Mouse (Mus musculus): Measurements from ENCODE around the gene Ncam1.

The Ncam1 gene

DNA sequence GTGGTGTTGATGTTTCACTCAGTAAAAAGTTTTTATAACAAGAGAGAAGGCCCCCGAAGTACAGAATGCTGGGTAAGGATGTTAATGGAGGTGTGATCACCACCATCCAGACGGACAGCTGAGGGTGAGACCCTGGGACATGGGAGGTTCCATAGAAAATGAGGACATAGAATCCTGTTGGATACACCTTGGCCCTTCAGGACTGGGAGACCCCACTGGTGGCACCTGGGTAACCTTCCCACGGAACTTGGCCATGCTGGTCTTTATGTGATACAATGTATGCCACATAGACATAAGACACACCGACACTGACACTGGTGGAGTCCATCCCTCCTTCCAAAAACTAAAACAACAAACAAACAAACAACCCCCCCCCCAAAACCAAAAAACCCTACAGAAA, 296.5 kb downstream of the Ncam1 start:
- DNase-seq (ENCODE audit: low spot score): no peak

DNA sequence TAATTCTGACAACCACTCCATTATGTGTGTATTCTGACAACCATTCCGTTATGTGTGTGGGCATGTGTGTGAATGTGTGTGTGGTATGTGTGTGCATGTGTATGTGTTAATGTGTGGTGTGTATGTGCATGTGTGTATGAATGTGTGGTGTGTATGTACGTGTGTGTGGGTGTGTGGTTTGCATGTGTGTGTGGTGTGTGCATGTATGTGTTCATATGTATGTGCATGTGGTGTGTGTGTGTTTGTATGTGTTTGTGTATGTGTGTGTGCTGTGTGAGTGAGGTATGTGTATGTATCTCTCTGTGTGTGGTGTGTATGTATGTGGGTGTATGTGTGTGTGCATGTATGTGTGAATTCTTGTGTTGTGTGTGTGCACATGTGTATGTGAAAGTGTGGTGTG, 298.8 kb downstream of the Ncam1 start:
- DNase-seq (ENCODE audit: low spot score): no peak

DNA sequence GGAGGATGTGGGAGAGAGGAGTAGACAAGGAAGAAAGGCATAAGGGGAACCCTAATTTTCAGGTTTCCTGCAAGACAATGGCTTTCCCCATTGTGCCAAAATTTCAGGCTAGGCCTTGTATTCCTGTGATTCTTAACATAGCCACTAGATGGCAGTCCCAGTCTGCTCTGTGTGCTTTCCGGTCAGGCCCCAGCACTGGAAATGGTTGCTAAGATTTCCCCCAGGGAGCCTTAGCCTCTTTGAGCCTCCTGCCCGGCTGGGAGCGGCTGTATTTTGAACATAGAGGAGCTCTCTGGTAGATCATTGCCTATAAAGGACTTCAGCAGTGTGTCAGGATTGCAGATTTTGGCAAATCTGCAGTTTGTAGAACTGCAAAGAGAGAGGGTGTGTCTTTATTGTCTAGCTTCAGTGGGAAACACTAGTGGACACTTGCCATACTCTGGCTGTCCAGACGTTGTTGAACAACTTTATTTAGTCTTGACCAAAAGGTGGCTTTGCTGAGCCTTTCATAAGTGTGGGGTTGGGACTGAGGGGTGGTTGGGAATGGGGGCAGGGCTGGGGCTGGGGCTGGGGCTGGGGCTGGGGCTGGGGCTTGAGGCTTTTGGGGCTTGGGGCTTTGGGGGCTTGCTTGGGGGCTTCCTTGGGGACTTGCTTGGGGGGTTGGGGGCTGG, 304.6 kb downstream of the Ncam1 start:
- DNase-seq (ENCODE audit: low spot score): peak; percentile 92

- DNase-seq (ENCODE audit: low spot score): no peak
Measured at GRCm38 (mm10) chr9:49490609-49491008, 308.1 kb downstream of the Ncam1 start.

DNA sequence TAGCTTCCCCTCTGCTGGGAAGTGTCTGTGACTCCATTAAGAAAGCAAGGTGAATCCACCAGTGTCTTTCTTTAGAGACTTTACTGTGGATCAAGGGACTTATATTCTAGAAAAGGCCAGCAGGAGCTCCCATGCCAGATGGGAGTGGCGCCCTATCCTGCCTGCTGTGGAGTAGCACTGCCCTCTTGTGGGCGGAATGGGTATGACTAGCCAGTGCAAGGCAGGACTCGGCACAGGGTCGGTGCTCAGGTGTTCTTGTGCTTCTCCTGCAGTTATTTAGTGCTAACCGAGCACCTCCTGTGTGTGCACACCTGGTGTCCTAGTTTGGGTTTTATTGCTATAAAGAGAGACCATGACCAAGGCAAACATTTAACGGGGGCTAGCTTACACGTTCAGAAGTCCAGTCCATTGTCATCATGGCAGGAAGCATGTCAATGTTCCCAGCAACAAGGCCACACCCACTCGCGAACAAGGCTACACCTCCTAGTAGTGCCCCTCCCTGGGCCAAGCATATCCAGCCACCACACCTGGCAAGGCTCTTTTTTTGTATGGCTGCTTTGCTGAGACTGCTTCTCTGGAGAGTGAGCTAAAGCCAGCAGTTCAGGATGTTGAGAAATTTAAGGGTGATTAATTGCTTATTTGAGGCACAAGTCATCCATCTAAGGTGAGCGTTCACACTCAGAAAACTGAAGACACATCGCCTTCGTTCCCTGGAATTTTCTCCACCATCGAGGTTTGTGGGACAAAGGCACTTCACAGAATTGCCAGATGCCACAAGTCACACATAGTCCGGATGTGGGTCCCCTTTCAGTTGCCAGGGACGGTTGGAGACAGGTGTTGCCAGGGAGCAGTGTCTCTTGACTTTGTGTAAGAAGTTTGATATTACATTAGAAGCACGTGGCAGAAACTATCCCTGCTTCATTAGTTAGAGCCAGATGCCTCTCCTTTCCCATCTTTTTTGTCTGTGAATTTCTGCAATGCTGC, 309.5 kb downstream of the Ncam1 start:
- peak; percentile 84 for DNase-seq (ENCODE audit: low spot score)

GRCm38 (mm10) chr9:49488258-49488657, 310.5 kb downstream of the Ncam1 start:
- no peak for DNase-seq (ENCODE audit: low spot score)

GRCm38 (mm10) chr9:49487657-49487943, 311.1 kb downstream of the Ncam1 start:
- no peak for DNase-seq (ENCODE audit: low spot score)

DNA sequence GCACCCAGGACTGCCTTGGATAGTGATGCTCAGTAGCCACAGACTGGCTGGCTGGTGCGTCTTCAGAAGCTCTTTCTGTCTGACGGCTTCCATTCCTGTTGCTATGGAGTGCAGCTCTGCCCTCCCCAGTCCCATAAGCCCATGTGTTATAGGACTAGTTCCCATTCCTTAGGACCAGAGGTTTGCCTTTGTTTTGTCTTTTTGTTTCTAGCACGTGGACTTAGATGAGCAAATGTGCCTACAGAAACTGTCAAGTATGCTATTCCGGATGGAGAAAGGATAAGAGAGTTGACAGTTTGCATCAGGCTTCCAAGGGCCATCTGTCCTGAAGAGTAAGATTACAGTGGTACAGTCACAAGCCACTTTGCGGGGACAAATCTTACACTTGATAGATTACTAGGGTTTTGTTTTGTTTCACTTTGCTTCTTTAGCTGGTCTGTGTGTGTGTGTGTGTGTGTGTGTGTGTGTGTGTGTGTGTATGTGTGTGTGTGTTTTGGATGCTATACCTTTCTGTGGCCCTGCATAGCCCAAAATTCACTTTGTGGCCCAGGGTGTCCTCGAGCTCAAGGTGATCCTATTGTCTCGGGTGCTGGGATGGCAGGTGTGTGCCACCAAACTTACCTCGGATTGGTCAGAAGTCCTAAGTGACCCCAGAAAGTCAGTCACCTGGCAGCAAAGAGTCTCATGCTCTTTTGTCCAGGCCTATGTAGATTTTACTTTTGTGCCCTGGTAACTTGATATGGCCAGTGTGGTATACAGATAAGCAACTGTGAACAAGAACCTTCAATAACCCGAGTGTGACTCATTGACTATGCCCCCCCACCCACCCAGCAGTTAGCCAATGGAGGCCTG, 311.7 kb downstream of the Ncam1 start:
- no peak for DNase-seq (ENCODE audit: low spot score)

DNA sequence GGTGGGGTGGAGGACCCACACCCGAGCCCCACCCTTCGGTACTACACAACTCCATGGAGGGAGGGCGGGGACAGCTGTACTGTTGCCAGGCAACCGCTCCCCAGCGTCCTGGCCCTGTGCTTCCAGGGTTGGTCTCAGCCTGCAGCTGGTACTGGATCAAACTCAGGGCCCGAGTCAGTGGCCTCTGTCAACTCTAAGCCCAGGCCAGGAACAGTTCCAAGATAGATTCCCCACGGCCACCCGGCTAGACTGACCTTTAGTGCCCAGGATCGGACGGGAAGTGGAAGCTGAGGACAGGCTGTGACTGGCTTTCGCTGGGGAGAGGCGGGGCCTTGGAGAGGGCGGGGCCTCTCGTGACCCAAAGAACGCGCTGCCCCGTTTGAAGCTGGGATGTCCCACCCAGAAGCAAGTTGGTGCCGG, 312.8 kb downstream of the Ncam1 start, which contains the start of gene Ttc12:
Gene Ttc12, minus strand, starts transcription at position 334 of the 420 bp plus-strand sequence.
- peak; percentile 40 for DNase-seq (ENCODE audit: low spot score)

- DNase-seq (ENCODE audit: low spot score): no peak
Measured at GRCm38 (mm10) chr9:49485250-49485891, 313.4 kb downstream of the Ncam1 start.

GRCm38 (mm10) chr9:49483316-49483715, 315.4 kb downstream of the Ncam1 start:
- peak; percentile 29 for DNase-seq (ENCODE audit: low spot score)

GRCm38 (mm10) chr9:49472126-49472525, 326.6 kb downstream of the Ncam1 start:
- DNase-seq (ENCODE audit: low spot score): no peak

DNA sequence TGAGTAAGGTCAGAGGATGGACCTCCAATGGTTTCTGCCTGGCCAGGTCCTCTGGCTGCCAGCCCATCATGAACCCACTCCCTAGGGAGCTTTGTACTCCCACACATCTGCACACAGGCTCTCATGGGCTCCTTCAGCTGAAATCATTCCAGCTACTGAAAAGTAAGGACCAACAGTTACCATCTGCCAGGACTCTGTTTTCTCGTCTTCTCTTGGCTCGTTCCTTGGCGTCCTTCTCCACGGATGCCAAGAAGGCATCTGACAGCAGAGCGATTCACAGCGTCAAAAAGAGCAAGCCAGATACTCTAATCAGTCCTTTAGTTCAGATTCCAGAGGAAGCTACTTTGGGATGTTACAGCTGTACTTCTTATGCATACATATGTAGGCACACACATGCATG, 327.8 kb downstream of the Ncam1 start:
- DNase-seq (ENCODE audit: low spot score): no peak

- DNase-seq (ENCODE audit: low spot score): no peak
Measured at GRCm38 (mm10) chr9:49470006-49470405, 328.7 kb downstream of the Ncam1 start.

GRCm38 (mm10) chr9:49456136-49456535, 342.6 kb downstream of the Ncam1 start:
- DNase-seq (ENCODE audit: low spot score): no peak

- no peak for DNase-seq (ENCODE audit: low spot score)
Measured at GRCm38 (mm10) chr9:49452396-49452795, 346.3 kb downstream of the Ncam1 start.

All from adipocyte (in vitro differentiated cells).